Mouse (Mus musculus) spleen, postnatal 14 days (tissue): ENCODE data around the gene Ube2o.

Experiments
- DNase-seq, 2 experiments: peaks; one replicate each; pipeline ENCODE4 v3.0.0; 2021 to 2022; ENCODE audit warnings: low spot score in 2 of 2

The Ube2o gene

GRCm38 (mm10) chr11:116543110-116543509 lies 38.1 kb downstream of the Ube2o start:
- peak; percentile 40 to 51 for DNase-seq

- DNase-seq, result no peak
These were observed 40.1 kb downstream of the Ube2o start for GRCm38 (mm10) chr11:116541183-116541582.

- DNase-seq, result no peak
These were observed 43.0 kb downstream of the Ube2o start for GRCm38 (mm10) chr11:116538142-116538735.

GRCm38 (mm10) chr11:116537388-116537787 lies 43.9 kb downstream of the Ube2o start:
- no peak for DNase-seq

- DNase-seq, result no peak
These were observed 44.6 kb downstream of the Ube2o start for GRCm38 (mm10) chr11:116536685-116537084.

GRCm38 (mm10) chr11:116534154-116534865 lies 46.9 kb downstream of the Ube2o start:
- peak; percentile 51 to 64 for DNase-seq

- DNase-seq, result peak; percentile 71 to 76
These were observed 47.7 kb downstream of the Ube2o start for GRCm38 (mm10) chr11:116533341-116534153.

- DNase-seq, result peak; percentile 68 to 78
These were observed 48.4 kb downstream of the Ube2o start for GRCm38 (mm10) chr11:116532810-116533338.

- DNase-seq, result peak; percentile 48 to 55
These were observed 48.9 kb downstream of the Ube2o start for GRCm38 (mm10) chr11:116532262-116532809.

GRCm38 (mm10) chr11:116531371-116532191 lies 49.7 kb downstream of the Ube2o start:
- DNase-seq, result no peak

- no peak for DNase-seq
These were observed 50.8 kb downstream of the Ube2o start, which contains the start of gene Sphk1 for GRCm38 (mm10) chr11:116530187-116531147. Sphk1 (plus strand) TSS chr11:116530925.

GRCm38 (mm10) chr11:116528636-116529320 lies 52.5 kb downstream of the Ube2o start:
- no peak for DNase-seq

GRCm38 (mm10) chr11:116523699-116524189 lies 57.5 kb downstream of the Ube2o start:
- DNase-seq, result no peak

- DNase-seq, result no peak
These were observed 58.2 kb downstream of the Ube2o start for GRCm38 (mm10) chr11:116522886-116523698.

- no peak for DNase-seq
These were observed 59.2 kb downstream of the Ube2o start for GRCm38 (mm10) chr11:116522046-116522445.

GRCm38 (mm10) chr11:116521143-116521542 lies 60.1 kb downstream of the Ube2o start:
- no peak for DNase-seq

- no peak for DNase-seq
These were observed 62.8 kb downstream of the Ube2o start for GRCm38 (mm10) chr11:116518482-116518881.
